Mouse (Mus musculus) midbrain, embryonic 16.5 days (tissue): ENCODE data around the gene Iqce. TPM values are rescaled to one million over a fixed set of nuclear protein-coding genes. Genes with fewer than 3 reads are reported as not detected.
"Not testable (repeated sequence)": the region's sequence is repeated elsewhere in the genome, so short reads cannot be mapped to it uniquely, and the experiment has no call there.

ENCODE experiments used
- ATAC-seq: fragments of 200-750 bp; cut with Nextera tagmentation; 2 replicates; pipeline ENCODE4 v1.8.0; 2017; ENCODE audit warnings: moderate TSS enrichment
- H3K27ac ChIP-seq: fragments of 300-500 bp; sonication (generic); 2 replicates; pipeline ENCODE4 v1.5.1; 2014; ENCODE audit warnings: mild to moderate bottlenecking, low read length, mixed read lengths
- H3K27me3 ChIP-seq: fragments of 300-500 bp; sonication (generic); 2 replicates; pipeline ENCODE4 v1.6.1; 2014; ENCODE audit warnings: low read depth, low read length, mixed read lengths; ENCODE audit not compliant: control insufficient read depth, insufficient read depth
- H3K36me3 ChIP-seq: fragments of 300-500 bp; sonication (generic); 2 replicates; pipeline ENCODE4 v1.6.1; 2014; ENCODE audit warnings: mild to moderate bottlenecking, low read length, moderate library complexity, mixed read lengths; ENCODE audit not compliant: control insufficient read depth, insufficient read depth
- H3K4me1 ChIP-seq: fragments of 300-500 bp; sonication (generic); 2 replicates; pipeline ENCODE4 v1.6.1; 2014; ENCODE audit warnings: mild to moderate bottlenecking, low read length, mixed read lengths; ENCODE audit not compliant: control insufficient read depth, insufficient read depth
- H3K4me2 ChIP-seq: fragments of 300-500 bp; sonication (generic); 2 replicates; pipeline ENCODE4 v1.6.1; 2014; ENCODE audit warnings: mild to moderate bottlenecking, low read length, mixed read lengths
- H3K4me3 ChIP-seq: fragments of 300-500 bp; sonication (generic); 2 replicates; pipeline ENCODE4 v1.5.1; 2014; ENCODE audit warnings: low read depth, mild to moderate bottlenecking, low read length, moderate library complexity, mixed read lengths
- H3K9ac ChIP-seq: fragments of 300-500 bp; sonication (generic); 2 replicates; pipeline ENCODE4 v1.6.1; 2014; ENCODE audit warnings: low read depth, low read length, mixed read lengths
- H3K9me3 ChIP-seq: fragments of 300-500 bp; sonication (generic); replicated peaks from 2 replicates; pipeline ENCODE4 v1.6.1; 2014; ENCODE audit warnings: mild to moderate bottlenecking, low read length, mixed read lengths; ENCODE audit not compliant: control insufficient read depth, poor library complexity, severe bottlenecking
- WGBS: fragments of 180-500 bp; shearing (Covaris S2); extraction: QIAGEN DNeasy Blood & Tissue Kit; methylation state at CpG from one replicate; pipeline ENCODE4 v1.1.7; 2014; 5-methylcytosine and 5-hydroxymethylcytosine counted together
- polyA plus RNA-seq: library from polyadenylated mRNA; unstranded; fragments of >200 nt; fragmentation: Nextera tagmentation; extraction: Ambion mirVana; gene quantifications from 2 replicates; pipeline ENCODE4 v1.2.1, GENCODE M21; 2015

The Iqce gene
- polyA plus RNA-seq, 1 experiment from 2014 or later: 31.5 TPM

DNA sequence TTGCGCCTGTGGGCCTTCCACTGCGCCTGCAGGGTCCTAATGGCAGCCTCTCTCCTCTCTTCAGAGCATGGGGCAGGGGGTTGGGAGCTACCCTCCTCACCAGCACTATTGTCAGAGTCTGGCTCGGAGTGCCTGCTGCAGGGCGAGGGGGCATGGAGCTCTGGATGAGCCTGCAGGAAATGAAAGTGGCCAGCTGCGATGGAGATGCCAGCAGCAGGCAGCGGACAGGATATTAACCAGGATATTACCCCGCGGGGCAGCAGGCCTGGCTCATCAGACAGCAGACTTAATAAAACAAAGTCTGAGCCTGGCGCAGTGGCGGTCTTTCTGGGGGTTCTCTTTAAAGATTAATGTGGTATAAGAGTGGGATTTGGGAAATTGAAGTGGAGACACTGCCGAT, 27.1 kb downstream of the Iqce start:
- Histone ChIP-seq H3K9me3 (no peaks in the 10 kb centered on the region), H3K36me3 (peaks cover 22% of the 10 kb centered on the region), H3K4me1 (no peaks in the 10 kb centered on the region), H3K4me2 (no peak overlapping the region), H3K27ac (no peak overlapping the region), H3K9ac (no peak overlapping the region), H3K4me3 (no peak overlapping the region), H3K27me3 (no peaks in the 10 kb centered on the region)
- WGBS: 69% methylated on average over 11 of the region's 11 CpGs
- ATAC-seq: no peak

DNA sequence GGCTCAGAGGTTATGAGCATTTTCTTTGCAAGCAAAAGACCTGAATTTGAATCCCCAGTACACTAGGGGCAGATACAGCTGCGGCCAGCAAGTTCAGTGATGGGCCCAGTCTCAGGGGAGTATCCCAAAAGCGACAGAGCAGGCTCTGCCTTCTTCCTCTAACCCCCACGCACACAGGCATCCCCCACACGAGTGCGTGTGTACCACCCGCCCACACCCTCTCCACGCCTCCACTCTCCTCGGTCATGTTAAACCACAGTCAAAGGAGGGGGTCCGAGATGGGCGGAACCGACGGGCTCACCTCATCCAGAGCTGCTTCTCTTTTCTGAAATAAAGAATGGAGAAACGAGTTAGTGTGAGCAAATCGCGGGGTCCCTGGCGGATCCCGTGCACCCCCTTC, 28.1 kb downstream of the Iqce start:
- H3K4me2 ChIP-seq: no peak overlapping the region
- no peaks in the 10 kb centered on the region for H3K4me1 ChIP-seq
- no peak overlapping the region for H3K9ac ChIP-seq
- H3K27ac ChIP-seq: no peak overlapping the region
- no peak overlapping the region for H3K4me3 ChIP-seq
- 89% methylated on average over 17 of the region's 17 CpGs for WGBS
- no peaks in the 10 kb centered on the region for H3K27me3 ChIP-seq
- ATAC-seq: no peak
- peaks cover 26% of the 10 kb centered on the region for H3K36me3 ChIP-seq
- no peaks in the 10 kb centered on the region for H3K9me3 ChIP-seq

DNA sequence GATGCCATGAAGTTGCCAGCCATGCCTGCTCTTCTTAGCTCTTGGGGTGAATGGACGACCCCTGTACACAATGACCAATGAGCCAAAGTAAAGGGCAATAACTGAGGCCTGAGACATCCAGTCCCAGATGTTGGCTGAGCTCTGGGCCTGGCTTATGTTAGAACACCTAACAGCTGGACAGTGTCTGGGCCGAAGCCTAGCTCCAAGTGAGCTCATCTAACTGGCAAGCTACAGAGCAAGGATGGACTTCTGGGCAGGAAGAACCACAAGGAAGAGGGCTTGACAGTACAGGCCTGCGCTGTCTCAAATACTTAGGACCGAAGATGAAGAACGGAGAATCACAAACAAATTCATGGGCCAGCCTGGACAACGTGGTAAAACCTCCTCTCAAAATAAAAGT, 29.6 kb downstream of the Iqce start:
- H3K4me2 ChIP-seq, ATAC-seq, H3K9ac ChIP-seq, H3K27ac ChIP-seq, H3K27me3 ChIP-seq, H3K9me3 ChIP-seq, H3K4me1 ChIP-seq, H3K4me3 ChIP-seq: not testable (repeated sequence)
- 93% methylated on average over 6 of the region's 6 CpGs for WGBS
- peaks cover 29% of the 10 kb centered on the region for H3K36me3 ChIP-seq

DNA sequence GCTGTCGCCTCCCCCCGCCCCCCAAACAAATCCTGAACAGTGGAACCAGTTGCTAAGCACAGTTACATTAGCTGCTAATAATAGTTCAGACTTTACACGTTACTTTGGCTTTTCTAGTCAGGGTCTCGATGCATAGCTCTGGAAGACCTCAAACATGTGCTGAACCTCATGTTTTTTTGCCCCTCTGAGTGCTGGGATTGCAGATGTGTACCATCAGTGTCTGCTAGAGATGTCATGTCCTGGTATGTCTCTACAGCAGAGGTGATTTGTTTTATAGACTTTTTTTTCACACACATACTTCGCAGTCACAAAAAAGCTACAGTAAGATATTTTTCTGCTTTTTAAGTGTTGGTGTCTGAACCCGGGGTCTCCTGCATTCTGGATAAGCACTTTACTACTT, 30.1 kb downstream of the Iqce start:
- WGBS: 91% methylated on average over 6 of the region's 6 CpGs
- Histone ChIP-seq H3K9ac (no peak overlapping the region), H3K4me2 (no peak overlapping the region), H3K9me3 (no peaks in the 10 kb centered on the region), H3K4me1 (no peaks in the 10 kb centered on the region), H3K36me3 (peaks cover 27% of the 10 kb centered on the region), H3K27me3 (no peaks in the 10 kb centered on the region), H3K27ac (no peak overlapping the region), H3K4me3 (no peak overlapping the region)
- ATAC-seq: no peak

DNA sequence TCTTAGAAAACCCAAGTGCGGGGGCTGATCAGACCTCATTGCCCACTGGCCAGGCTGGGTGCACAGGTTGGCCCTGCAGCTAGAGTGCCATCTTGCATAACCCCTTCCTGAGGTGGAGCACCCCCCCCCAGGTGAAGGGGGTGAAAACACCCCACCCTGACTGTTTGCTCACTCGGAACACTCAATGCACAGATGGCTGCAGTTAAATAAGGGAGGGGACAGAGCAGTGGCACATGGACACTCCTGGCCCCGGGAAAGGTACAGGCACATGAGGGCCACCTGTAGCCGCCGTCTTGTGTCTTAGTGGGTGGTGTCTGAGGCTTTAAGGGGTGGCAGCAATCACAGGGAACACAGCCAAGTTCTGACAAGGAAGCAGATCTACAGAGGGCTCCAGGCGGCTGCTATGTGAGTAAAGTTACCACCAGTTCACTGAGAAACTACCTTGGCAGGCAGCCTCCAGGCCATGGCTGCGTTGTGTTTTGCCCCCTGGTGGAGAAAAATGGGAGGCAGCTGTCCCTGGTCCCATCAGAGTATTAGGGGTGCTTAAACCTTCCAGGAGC, 38.5 kb downstream of the Iqce start:
- ATAC-seq: no peak
- no peak overlapping the region for H3K4me3 ChIP-seq
- WGBS: 57% methylated on average over 7 of the region's 7 CpGs
- no peaks in the 10 kb centered on the region for H3K27me3 ChIP-seq
- peaks cover 22% of the 10 kb centered on the region for H3K4me1 ChIP-seq
- no peak overlapping the region for H3K4me2 ChIP-seq
- H3K9ac ChIP-seq: no peak overlapping the region
- H3K9me3 ChIP-seq: no peaks in the 10 kb centered on the region
- peaks cover 8% of the 10 kb centered on the region for H3K36me3 ChIP-seq
- H3K27ac ChIP-seq: no peak overlapping the region

DNA sequence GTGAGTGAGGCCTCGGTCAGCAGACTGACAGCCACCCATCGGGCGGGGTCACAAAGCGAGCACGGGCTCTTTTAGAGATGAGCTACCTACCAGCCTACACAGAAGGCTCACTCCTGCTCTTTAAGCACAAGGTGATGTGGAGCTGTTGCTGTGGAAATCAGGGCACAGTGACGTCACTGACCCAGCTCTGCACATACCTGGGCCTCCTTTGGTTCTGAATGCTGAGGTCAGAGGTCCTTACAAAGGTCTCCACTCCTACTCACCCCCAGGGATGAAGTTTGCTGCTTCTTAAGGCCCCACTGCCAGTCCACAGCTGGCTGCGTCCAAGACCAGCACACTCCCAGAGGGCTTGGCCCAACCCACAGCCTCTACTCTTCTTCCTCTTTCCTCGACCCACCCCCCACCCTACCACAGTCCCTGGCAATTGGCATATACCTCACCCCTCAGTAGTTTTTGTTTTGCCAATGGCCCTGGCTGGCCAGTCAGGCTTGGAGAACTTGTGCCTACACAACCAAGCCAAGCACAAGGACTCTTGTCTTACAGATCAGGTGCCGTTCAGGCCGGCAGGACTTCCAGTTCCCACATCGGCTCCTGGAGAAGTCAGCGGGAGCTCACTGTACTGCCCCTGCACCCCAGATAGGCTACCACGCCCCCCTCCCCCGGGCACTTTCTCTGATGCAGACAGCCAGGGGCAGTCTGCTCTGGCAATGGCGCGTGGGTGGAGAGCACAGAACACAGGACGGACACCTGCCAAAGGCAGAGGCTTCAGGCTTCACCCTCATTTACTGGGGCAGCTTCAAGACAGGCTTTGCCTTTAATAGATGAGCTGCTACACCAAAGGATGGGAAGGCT, 39.2 kb downstream of the Iqce start:
- no peak overlapping the region; the same call in 1 of the 2 replicates for H3K9ac ChIP-seq
- H3K27ac ChIP-seq: peak overlapping the region; percentile 57
- no peak overlapping the region for H3K4me3 ChIP-seq
- H3K27me3 ChIP-seq: no peaks in the 10 kb centered on the region
- peaks cover 22% of the 10 kb centered on the region for H3K4me1 ChIP-seq
- peaks cover 5% of the 10 kb centered on the region; the same call in 1 of the 2 replicates for H3K36me3 ChIP-seq
- H3K4me2 ChIP-seq: no peak overlapping the region
- no peak for ATAC-seq
- no peaks in the 10 kb centered on the region for H3K9me3 ChIP-seq
- 73% methylated on average over 17 of the region's 17 CpGs for WGBS

DNA sequence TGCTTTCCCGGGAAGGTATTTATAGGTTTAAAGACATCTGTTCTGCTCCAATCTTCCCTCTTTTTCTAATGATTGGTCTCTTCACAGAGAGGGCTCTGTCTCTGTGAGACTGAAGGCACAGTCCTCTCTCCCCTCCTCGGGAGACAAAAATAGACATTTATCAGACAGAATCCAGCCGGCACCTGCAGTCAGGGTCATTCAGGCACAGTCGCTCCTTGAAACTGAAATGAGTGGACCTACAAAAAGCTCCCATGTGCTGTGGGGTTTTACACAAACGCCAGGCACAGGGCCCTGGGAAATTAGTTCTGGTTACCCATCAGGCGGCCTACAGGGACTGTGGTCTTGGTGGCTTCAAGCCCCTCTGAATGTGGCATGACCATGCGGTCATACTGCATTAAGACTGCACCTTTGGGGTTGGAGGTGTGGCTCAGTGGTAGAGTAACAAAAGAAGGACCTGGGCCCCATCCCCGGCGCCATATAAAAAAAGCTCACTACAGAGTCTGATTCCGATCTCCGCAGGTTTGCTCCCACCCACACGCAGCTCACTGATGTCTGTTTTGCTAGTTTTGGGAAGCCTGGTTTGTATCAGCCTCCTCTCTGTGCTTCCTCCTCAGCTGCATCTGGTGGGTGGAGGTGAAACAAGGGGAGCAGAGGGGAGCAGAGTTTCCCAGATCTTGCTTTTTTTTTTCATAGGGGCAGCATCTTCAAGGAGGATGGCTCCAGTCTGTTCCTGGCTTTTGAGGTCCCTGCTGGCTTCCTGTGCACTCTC, 40.1 kb downstream of the Iqce start:
- H3K4me1 ChIP-seq: peaks cover 22% of the 10 kb centered on the region
- peak overlapping the region; percentile 57 for H3K27ac ChIP-seq
- H3K4me2 ChIP-seq: no peak overlapping the region
- no peaks in the 10 kb centered on the region for H3K9me3 ChIP-seq
- no peaks in the 10 kb centered on the region for H3K27me3 ChIP-seq
- H3K9ac ChIP-seq: no peak overlapping the region; the same call in 1 of the 2 replicates
- no peak for ATAC-seq
- no peak overlapping the region for H3K4me3 ChIP-seq
- peaks cover 5% of the 10 kb centered on the region; the same call in 1 of the 2 replicates for H3K36me3 ChIP-seq
- 60% methylated on average over 12 of the region's 12 CpGs for WGBS

DNA sequence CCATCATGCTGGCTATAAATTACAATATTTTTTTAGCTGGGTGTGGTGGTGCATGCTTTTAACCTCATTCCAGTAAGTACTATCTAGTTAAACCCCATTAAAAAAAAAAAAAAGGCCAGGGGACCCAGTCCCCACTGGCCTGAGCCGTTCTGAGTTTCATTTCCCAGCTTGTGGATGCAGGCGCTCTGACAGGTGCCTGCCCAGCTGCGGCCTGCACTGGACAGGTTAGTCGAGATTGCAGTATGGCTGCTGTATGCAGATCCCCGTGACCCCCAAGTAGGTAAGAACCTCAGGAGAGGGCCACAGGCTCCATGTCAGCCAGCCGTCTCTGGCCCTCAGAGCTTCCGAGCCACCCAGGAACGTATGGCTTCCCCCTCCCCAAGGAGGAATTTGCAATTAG, 40.8 kb downstream of the Iqce start:
- Histone ChIP-seq H3K9me3 (no peaks in the 10 kb centered on the region), H3K27ac (peak overlapping the region; percentile 57), H3K27me3 (no peaks in the 10 kb centered on the region), H3K4me3 (no peak overlapping the region), H3K9ac (no peak overlapping the region), H3K36me3 (peaks cover 5% of the 10 kb centered on the region; the same call in 1 of the 2 replicates), H3K4me1 (peaks cover 22% of the 10 kb centered on the region), H3K4me2 (no peak overlapping the region)
- no peak for ATAC-seq
- WGBS: 70% methylated on average over 8 of the region's 8 CpGs

DNA sequence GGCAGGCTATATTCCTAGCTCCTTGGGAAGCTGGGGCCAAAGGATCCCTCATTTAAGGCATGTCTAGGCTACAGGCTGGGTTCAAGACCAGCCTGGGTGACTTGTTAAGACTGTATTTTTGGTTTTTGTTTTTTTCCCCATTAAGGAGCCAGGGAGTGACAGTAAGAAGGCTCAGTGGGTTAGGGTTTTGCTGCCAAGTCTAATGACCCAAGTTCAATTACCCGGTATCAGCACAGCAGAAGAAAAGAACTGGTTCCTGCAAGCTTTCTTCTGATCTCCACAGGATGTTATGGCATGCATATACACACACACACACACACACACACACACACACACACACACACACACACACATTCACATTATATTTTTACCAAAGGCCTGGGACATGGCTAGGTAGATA, 41.8 kb downstream of the Iqce start:
- no peaks in the 10 kb centered on the region for H3K36me3 ChIP-seq
- H3K27me3 ChIP-seq: no peaks in the 10 kb centered on the region
- ATAC-seq: no peak
- no peak overlapping the region for H3K4me3 ChIP-seq
- no peak overlapping the region for H3K4me2 ChIP-seq
- no peaks in the 10 kb centered on the region for H3K9me3 ChIP-seq
- peaks cover 22% of the 10 kb centered on the region for H3K4me1 ChIP-seq
- peak overlapping the region; percentile 79 for H3K27ac ChIP-seq
- H3K9ac ChIP-seq: peak overlapping the region; percentile 13
- WGBS: 70% methylated on average over 1 of the region's 1 CpGs
